Mouse (Mus musculus): Measurements from ENCODE around the gene Mip.
"Not testable (repeated sequence)": the region's sequence is repeated elsewhere in the genome, so short reads cannot be mapped to it uniquely, and the experiment has no call there.

- TF ChIP-seq EP300 (IDR thresholded peaks at IDR 0.05; ENCODE audit: low read length); CTCF (conservative IDR thresholded peaks at IDR 0.05 in 1 of 2, IDR thresholded peaks at IDR 0.05 in 1 of 2; ENCODE audit: low read depth in 2 of 2, low read length in 2 of 2); POLR2A (IDR thresholded peaks at IDR 0.05; ENCODE audit: low read depth, low read length); USF1 (IDR thresholded peaks at IDR 0.05; ENCODE audit: low read depth, low read length); ZKSCAN1 (IDR thresholded peaks at IDR 0.05; ENCODE audit: borderline replicate concordance, low read depth, low read length); TCF12 (IDR thresholded peaks at IDR 0.05; ENCODE audit: low read depth, low read length); SMC3 (IDR thresholded peaks at IDR 0.05; ENCODE audit: low read depth, low read length); POLR2AphosphoS2 (IDR thresholded peaks at IDR 0.05; ENCODE audit: low read depth, low read length); E2F4 (IDR thresholded peaks at IDR 0.05; ENCODE audit: insufficient replicate concordance, low read depth, low read length); SIN3A (IDR thresholded peaks at IDR 0.05; ENCODE audit: low read length); MAX (IDR thresholded peaks at IDR 0.05; ENCODE audit: low read length); ELF1 (IDR thresholded peaks at IDR 0.05; ENCODE audit: low read depth, low read length); MAFK (IDR thresholded peaks at IDR 0.05; ENCODE audit: insufficient replicate concordance, low read length); ZMIZ1 (IDR thresholded peaks at IDR 0.05; ENCODE audit: low read depth, low read length): not testable (repeated sequence)
These were observed 34.7 kb downstream of the Mip start for GRCm38 (mm10) chr10:128260376-128260775.
